Mouse (Mus musculus) spleen, postnatal 36 days (tissue): ENCODE measurements around the gene Arrb1.
A peak's percentile ranks its signal among the peaks of the same experiment; 100 is the strongest.

Experiments used
- DNase-seq, 2 experiments: peaks; one replicate each; pipeline ENCODE4 v3.0.0; 2022; ENCODE audit warnings: low spot score in 2 of 2, mixed read lengths in 1 of 2

The Arrb1 gene

GRCm38 (mm10) chr7:99537183-99537756 is 2.0 kb downstream of the Arrb1 start:
- DNase-seq, result no peak

GRCm38 (mm10) chr7:99538421-99538820 is 3.2 kb downstream of the Arrb1 start:
- DNase-seq, result no peak

- no peak for DNase-seq
Observed at GRCm38 (mm10) chr7:99539201-99539891, 4.1 kb downstream of the Arrb1 start.

- DNase-seq, result no peak
Observed at GRCm38 (mm10) chr7:99540016-99540415, 4.8 kb downstream of the Arrb1 start.

DNA sequence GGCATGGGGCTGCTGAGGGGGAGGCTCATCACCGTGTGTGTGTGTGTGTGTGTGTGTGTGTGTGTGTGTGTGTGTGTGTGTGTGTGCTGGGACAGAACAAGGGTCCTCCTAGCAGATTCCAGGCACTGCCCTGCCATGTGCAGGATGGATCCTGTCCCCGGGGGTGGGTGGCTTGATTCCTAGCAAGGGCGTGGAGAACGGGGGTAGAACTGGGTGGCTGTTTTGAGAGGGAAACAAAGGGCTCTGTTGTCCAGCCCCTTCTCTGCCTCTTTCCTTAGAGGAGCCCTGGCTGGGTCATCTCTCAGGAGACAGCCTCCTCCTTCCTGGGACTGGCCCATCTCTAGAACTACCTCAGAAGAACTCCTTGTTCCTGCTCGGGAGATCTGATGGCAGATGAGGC is 5.9 kb downstream of the Arrb1 start:
- no peak for DNase-seq

DNA sequence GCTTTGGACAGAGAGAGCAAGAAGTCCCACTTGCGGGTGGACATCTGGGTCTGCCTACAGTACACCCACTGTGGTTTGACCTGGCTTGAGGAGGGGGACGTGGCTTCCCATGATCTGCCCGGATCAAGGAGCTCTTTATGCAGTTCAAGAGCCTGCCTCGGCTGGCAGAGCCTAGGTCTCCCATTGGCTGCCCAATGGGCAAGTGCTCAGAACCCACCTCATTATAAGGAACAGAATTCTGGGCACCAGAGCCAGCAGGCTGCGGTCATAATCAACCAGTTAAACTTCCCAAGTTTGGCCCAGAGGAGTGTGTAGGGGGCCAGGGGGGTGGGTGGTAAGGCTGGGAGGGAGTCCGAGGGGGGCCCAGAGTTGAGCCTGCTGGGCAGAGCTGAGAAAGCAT is 9.0 kb downstream of the Arrb1 start:
- no peak for DNase-seq

GRCm38 (mm10) chr7:99545885-99546745 is 10.8 kb downstream of the Arrb1 start:
- peak; percentile 75 to 77 for DNase-seq

GRCm38 (mm10) chr7:99547584-99548487 is 12.6 kb downstream of the Arrb1 start:
- no peak for DNase-seq

GRCm38 (mm10) chr7:99549668-99550067 is 14.4 kb downstream of the Arrb1 start:
- peak; percentile 40 to 57 for DNase-seq

- no peak for DNase-seq
Observed at GRCm38 (mm10) chr7:99551623-99552022, 16.4 kb downstream of the Arrb1 start.

- DNase-seq, result no peak
Observed at GRCm38 (mm10) chr7:99553222-99553884, 18.1 kb downstream of the Arrb1 start.

DNA sequence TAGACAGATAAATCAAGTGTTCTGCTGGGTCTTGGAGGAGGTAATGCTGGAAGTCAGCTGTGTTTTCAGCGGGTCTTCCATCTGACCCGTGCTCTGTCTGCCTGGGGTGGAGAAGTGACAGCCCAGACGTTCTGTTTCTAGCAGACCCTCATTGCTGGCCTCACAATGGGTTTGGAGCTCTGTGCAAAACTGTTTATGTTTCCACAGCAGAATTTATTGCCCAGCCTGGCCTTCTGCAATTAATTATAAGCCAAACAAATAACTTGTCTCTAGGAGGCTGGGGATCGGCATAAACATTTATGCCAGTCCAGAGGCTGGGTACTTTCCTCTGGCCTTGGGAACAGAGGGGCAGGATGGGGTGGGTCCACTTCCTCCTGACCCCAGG is 18.6 kb downstream of the Arrb1 start:
- no peak for DNase-seq

DNA sequence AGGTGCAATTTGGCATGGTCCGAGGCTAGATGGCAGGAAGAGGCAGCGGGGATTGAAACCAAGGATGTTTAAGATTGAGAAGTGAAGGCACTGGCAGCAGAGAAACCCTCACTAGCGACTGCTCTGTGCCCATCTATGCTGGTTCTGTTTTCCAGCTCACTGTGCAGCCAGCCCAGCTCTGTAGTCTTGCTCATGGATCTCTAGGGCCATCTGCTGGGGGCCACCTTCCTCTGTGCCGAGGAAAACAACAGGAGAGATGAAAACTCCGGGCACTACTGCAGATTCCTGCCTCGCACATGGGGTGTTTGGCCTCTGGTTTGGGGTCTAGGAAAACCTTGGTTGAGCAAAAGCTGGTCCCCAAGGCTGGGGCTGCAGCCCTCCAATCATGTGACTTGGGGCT is 20.6 kb downstream of the Arrb1 start:
- peak; percentile 44 to 48 for DNase-seq

DNA sequence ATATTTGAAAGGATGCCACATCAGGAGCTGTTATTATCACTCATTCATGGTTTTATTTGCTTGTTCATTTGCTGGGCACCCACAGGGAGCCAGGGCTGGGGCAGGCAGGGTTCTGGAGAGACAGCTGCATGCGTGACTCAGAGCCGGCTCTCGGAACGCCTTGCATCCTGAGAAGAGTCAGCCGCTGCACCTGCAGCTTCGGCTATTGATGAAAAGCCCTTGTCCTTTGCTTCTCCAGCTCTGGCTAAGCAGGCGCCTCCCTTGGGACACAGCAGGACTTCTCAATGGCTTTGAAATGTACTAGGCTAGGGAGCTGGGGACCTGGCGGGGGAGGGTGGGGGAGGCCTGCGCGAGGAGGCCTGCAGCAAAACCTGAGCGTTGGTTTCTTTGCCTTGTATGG is 23.8 kb downstream of the Arrb1 start:
- DNase-seq, result no peak

DNA sequence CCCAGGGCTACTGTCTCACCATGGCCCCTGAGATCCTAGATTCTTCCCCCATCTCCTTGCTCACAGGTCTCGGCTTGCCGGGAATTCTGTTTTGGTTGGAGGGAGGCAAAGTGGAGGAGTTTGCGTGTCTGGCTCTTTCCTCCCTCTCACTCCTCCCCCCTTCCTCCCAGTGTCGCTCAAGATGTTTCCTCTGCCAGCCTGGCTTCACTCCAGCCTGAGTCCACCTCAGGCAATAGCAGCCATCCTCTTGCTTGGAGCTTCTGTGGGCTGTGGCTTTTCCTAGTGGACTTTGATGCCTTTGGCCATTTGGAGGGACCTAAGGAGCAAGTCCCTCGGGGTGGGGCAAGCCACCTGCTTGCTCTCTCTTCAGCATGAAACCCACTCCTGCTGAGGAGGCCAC is 27.2 kb downstream of the Arrb1 start:
- DNase-seq, result no peak

DNA sequence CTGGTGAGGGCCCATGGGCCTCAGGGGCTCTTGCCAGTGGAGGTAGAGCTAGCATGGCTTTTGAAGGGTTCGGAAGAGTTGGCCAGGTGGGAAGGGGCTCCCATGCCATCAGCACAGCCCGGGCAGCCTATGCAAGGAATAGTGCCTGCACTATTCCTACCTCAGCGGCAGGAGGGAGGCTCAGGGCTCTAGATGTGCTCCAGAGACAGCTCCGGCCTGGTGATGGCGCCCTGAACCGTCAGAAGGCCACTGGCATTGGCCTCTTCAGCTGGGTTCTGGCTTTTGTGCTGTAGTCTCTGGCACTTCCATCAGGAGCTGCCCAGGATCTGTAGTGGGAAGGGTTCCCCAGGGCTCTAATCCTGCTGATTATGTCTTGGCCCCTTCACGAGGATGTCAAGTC is 28.0 kb downstream of the Arrb1 start:
- DNase-seq, result no peak

- no peak for DNase-seq
Observed at GRCm38 (mm10) chr7:99565325-99565881, 30.1 kb downstream of the Arrb1 start.

GRCm38 (mm10) chr7:99570680-99571079 is 35.4 kb downstream of the Arrb1 start:
- DNase-seq, result no peak

GRCm38 (mm10) chr7:99572931-99573330 is 37.7 kb downstream of the Arrb1 start:
- DNase-seq, result peak; percentile 48 to 58

DNA sequence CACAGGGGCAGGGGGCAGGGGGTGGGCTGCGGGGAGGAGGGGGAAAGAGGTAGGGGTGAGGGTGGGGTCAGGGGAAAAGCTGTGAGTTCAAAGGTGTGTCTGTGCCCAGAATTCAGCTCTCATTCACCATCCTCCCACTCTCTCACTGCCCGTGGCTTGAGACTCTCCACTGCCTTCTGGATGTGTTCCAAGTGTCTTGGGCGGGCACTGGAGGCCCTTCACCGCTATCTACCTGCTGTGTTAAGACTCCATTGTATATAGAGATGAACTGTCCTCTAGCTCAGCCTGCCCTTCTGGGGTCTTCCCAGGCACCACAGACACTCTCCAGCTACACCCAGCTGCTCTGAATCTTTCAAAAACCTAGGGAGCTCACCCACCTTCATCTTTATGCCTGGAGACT is 38.1 kb downstream of the Arrb1 start:
- DNase-seq, result no peak

DNA sequence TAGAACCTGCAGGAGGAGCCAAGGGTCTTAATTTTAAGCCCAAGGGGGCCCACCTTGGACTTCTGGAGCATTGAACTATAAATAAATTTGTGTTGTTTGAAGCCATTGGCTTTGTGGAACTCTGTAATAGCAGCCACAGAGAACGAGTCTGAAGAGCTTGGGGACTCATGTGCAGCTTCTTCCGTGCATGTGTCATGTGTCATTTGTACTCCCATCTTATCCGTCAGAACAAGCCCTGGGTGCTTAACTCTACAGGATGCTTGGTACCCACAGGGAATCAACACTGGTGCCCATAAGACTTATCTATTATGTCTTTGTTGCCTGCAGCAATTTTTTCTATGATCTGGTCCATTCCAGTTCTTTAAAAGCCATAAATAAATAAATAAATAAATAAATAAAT is 43.0 kb downstream of the Arrb1 start:
- no peak for DNase-seq
